Mouse (Mus musculus) yolk sac, embryonic 10.5 days (tissue): Measurements from ENCODE around the gene Mmp9.

Experiments used
- DNase-seq: peaks from one replicate; pipeline ENCODE4 v3.0.0-alpha.2; 2017; ENCODE audit warnings: low spot score

The Mmp9 gene

GRCm38 (mm10) chr2:164940140-164940830, at the start of gene Mmp9:
TSS of gene Mmp9 (plus strand) at chr2:164940780.
- no peak for DNase-seq

- no peak for DNase-seq
Measured at GRCm38 (mm10) chr2:164891056-164891834, 49.3 kb upstream of the Mmp9 start.

- no peak for DNase-seq
Measured at GRCm38 (mm10) chr2:164891908-164892695, 48.5 kb upstream of the Mmp9 start.

GRCm38 (mm10) chr2:164892696-164893216, 47.8 kb upstream of the Mmp9 start:
- no peak for DNase-seq

- no peak for DNase-seq
Measured at GRCm38 (mm10) chr2:164894048-164894447, 46.5 kb upstream of the Mmp9 start.

- DNase-seq: no peak
Measured at GRCm38 (mm10) chr2:164894644-164895043, 45.9 kb upstream of the Mmp9 start.

- DNase-seq: no peak
Measured at GRCm38 (mm10) chr2:164895885-164896284, 44.7 kb upstream of the Mmp9 start.

GRCm38 (mm10) chr2:164898008-164898407, 42.6 kb upstream of the Mmp9 start:
- no peak for DNase-seq

- no peak for DNase-seq
Measured at GRCm38 (mm10) chr2:164899034-164899433, 41.5 kb upstream of the Mmp9 start.

GRCm38 (mm10) chr2:164899723-164900459, 40.7 kb upstream of the Mmp9 start:
- DNase-seq: no peak

GRCm38 (mm10) chr2:164901380-164901779, 39.2 kb upstream of the Mmp9 start:
- no peak for DNase-seq

GRCm38 (mm10) chr2:164903496-164903895, 37.1 kb upstream of the Mmp9 start:
- no peak for DNase-seq

GRCm38 (mm10) chr2:164906071-164906470, 34.5 kb upstream of the Mmp9 start:
- DNase-seq: no peak

GRCm38 (mm10) chr2:164907511-164907910, 33.1 kb upstream of the Mmp9 start:
- no peak for DNase-seq

- no peak for DNase-seq
Measured at GRCm38 (mm10) chr2:164908011-164908410, 32.6 kb upstream of the Mmp9 start.

- DNase-seq: no peak
Measured at GRCm38 (mm10) chr2:164909100-164909499, 31.5 kb upstream of the Mmp9 start.

- DNase-seq: no peak
Measured at GRCm38 (mm10) chr2:164909542-164909941, 31.0 kb upstream of the Mmp9 start.

- DNase-seq: no peak
Measured at GRCm38 (mm10) chr2:164910360-164911061, 30.1 kb upstream of the Mmp9 start.

GRCm38 (mm10) chr2:164911086-164912048, 29.2 kb upstream of the Mmp9 start, which contains the start of gene Zfp335:
TSS of gene Zfp335 (minus strand) at chr2:164911757.
- peak; percentile 94 for DNase-seq

- no peak for DNase-seq
Measured at GRCm38 (mm10) chr2:164912151-164912550, 28.4 kb upstream of the Mmp9 start.
